Mouse (Mus musculus): ENCODE measurements at regions not wholly inside any gene's neighbourhood (a gene's known extent, or its start where the extent isn't known, plus 50 kb on each side); places are given as distances from the start of the nearest gene placed in this dataset.

DNA sequence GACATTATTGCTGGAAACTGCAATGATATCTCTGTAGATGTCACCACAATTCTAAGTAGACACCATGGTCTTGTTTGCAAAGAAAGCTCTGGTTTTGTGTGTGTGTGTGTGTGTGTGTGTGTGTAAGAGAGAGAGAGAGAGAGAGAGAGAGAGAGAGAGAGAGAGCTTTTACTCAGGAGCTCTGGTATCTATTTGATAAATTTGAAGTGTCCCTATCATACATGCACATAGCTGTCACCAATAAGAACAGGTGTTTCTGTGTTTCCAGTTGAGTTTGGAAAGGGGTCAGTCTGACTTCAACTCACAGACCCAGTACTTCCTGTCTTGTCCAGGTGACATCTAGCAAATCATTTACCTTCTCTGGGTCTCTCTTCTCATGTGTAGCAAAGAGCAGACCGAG, 169.7 kb upstream of the Serpine2 start:
- no peaks in the 10 kb centered on the region for H3K9me3 ChIP-seq (replicated peaks)
- H3K36me3 ChIP-seq: no peaks in the 10 kb centered on the region
- H3K4me1 ChIP-seq (replicated peaks): peaks cover 62% of the 10 kb centered on the region
- peak overlapping the region; percentile 46 for H3K4me3 ChIP-seq (replicated peaks)
- DNase-seq: no peak
- no peaks in the 10 kb centered on the region for H3K27me3 ChIP-seq
- peak overlapping the region; percentile 96 for H3K27ac ChIP-seq
- H3K9ac ChIP-seq: peak overlapping the region; percentile 76
- H3K4me2 ChIP-seq: peak overlapping the region; percentile 72
- peak; percentile 77 for ATAC-seq (ENCODE audit: low read depth)
- WGBS (ENCODE audit: insufficient replicate concordance): 83% methylated on average over 1 of the region's 1 CpGs

DNA sequence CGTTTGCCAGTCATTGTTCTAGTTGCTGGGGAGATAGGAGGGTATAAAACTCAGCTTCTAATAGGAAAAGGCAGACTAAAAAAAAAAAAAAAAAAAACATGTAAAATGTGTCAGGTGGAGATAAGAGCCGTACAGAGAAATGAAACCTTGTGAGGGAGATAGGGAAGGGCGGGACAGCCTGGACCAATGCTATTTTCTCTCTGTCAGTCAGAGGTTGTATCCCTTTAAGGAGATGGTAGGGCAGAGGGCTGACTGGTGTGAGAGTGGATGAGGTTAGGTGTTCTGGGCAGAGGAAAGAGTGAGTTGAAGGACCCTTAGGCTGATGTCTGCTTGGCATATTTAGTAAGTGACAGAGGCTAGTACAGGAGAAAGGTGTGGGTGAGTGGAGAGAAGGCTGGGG, 169.2 kb upstream of the Serpine2 start:
- DNase-seq: peak; percentile 73
- Histone ChIP-seq H3K4me1 (replicated peaks) (peaks cover 62% of the 10 kb centered on the region), H3K9me3 (replicated peaks) (no peaks in the 10 kb centered on the region), H3K27ac (peak overlapping the region; percentile 96), H3K27me3 (no peaks in the 10 kb centered on the region), H3K4me2 (peak overlapping the region; percentile 72), H3K9ac (peak overlapping the region; percentile 76), H3K4me3 (replicated peaks) (peak overlapping the region; percentile 46), H3K36me3 (no peaks in the 10 kb centered on the region)
- peak; percentile 99 for ATAC-seq (ENCODE audit: low read depth)
- WGBS (ENCODE audit: insufficient replicate concordance): 18% methylated on average over 3 of the region's 3 CpGs

DNA sequence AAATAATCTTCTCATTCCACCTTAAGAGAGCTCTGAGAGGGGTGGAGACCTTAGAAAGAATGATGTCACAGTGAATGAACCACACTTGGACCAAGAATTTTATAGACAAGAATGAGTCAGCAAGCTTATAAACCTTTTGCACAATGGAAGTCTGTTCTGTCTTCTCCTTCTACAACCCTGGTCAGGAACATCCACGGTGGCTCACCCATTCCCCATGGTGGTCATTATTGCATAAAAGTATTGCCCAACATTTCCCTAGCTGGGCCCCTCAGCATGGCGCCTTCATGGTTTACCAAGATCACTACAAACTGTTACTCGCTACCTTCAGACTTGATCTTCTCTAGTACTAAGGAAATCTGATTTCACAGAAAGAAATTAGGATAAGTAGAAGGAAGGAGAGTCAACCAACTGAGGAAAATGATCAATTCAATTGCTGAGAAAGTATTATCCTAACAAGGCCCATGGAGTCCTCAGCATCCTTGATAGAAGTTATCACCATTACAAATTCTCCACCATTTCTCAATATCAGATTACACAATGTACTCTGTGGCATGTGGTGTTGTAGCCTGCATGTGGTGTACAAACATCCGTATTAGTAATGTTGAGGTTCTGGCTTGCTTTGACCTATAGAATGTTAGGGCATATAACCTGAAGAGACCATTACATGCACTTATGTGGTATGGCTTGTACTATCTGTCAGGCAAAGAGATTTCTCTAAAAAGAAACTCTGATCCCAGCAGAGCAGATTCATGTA, 165.1 kb upstream of the Serpine2 start:
- 73% methylated on average over 4 of the region's 4 CpGs for whole genome bisulfite sequencing (ENCODE audit: insufficient replicate concordance)
- ATAC-seq (ENCODE audit: low read depth) (no peak), DNase-seq (no peak)
- H3K9ac ChIP-seq: no peak overlapping the region
- H3K4me1 ChIP-seq (replicated peaks): peaks cover 41% of the 10 kb centered on the region
- H3K4me2 ChIP-seq: no peak overlapping the region
- no peak overlapping the region for H3K27ac ChIP-seq
- H3K4me3 ChIP-seq (replicated peaks): no peak overlapping the region
- no peaks in the 10 kb centered on the region for H3K36me3 ChIP-seq
- H3K9me3 ChIP-seq (replicated peaks): no peaks in the 10 kb centered on the region
- no peaks in the 10 kb centered on the region for H3K27me3 ChIP-seq

DNA sequence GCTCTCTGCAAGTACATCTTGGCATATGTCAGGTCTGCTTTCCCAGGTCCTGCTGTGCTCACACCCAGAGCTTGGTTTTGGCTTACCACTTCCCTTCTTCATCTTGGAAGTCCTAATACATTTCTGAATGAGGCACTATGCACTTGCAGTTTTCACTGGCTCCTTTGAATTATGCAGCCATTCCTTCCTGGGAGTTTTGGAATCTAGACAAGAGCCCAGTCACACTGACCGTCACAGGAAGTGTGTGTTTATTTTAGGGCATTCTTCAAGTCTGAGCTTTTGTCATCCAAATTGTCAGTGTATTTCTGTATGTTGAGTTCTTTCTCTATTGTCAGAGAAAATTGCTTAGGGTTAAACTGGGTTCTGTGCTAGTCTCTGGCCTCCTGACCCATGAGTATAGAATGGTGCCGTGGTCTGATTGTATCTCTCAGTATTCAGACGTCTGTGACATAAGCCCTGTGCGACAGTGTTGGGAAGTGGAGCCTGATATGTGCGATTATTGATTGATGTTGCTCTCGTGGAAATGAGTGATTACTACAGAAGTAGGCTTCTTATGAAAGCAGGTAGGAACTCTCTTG, 162.6 kb upstream of the Serpine2 start:
- DNase-seq (no peak), ATAC-seq (ENCODE audit: low read depth) (no peak)
- Histone ChIP-seq H3K27ac (no peak overlapping the region), H3K4me2 (no peak overlapping the region), H3K27me3 (no peaks in the 10 kb centered on the region), H3K9ac (no peak overlapping the region), H3K4me3 (replicated peaks) (no peak overlapping the region), H3K4me1 (replicated peaks) (peaks cover 23% of the 10 kb centered on the region), H3K36me3 (no peaks in the 10 kb centered on the region), H3K9me3 (replicated peaks) (no peaks in the 10 kb centered on the region)
- 47% methylated on average over 6 of the region's 6 CpGs for WGBS (ENCODE audit: insufficient replicate concordance)

DNA sequence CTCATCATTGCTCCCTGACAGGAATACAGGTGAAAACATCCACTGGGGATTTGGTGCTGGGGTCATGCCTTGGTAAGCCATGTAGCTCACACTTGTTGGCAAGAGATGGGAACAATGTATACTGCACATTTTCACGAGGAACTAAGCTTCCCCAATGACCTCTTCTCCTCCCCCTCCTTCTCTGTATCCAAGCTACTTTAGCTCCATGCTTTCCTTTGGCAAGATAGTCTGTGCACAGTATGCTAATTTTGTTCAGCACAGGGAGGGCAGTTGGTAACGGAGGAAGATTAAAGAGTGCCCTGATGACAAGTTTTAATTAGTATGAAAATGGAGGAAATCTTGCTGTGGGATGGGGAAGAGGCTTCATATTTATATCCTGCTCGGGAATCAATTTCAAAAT, 160.9 kb upstream of the Serpine2 start:
- H3K9me3 ChIP-seq (replicated peaks): no peaks in the 10 kb centered on the region
- no peaks in the 10 kb centered on the region for H3K27me3 ChIP-seq
- no peak for DNase-seq
- ATAC-seq (ENCODE audit: low read depth): no peak
- no peak overlapping the region for H3K4me3 ChIP-seq (replicated peaks)
- H3K27ac ChIP-seq: no peak overlapping the region
- 53% methylated on average over 3 of the region's 3 CpGs for WGBS (ENCODE audit: insufficient replicate concordance)
- no peak overlapping the region for H3K9ac ChIP-seq
- H3K36me3 ChIP-seq: no peaks in the 10 kb centered on the region
- no peak overlapping the region for H3K4me2 ChIP-seq
- peaks cover 17% of the 10 kb centered on the region for H3K4me1 ChIP-seq (replicated peaks)

DNA sequence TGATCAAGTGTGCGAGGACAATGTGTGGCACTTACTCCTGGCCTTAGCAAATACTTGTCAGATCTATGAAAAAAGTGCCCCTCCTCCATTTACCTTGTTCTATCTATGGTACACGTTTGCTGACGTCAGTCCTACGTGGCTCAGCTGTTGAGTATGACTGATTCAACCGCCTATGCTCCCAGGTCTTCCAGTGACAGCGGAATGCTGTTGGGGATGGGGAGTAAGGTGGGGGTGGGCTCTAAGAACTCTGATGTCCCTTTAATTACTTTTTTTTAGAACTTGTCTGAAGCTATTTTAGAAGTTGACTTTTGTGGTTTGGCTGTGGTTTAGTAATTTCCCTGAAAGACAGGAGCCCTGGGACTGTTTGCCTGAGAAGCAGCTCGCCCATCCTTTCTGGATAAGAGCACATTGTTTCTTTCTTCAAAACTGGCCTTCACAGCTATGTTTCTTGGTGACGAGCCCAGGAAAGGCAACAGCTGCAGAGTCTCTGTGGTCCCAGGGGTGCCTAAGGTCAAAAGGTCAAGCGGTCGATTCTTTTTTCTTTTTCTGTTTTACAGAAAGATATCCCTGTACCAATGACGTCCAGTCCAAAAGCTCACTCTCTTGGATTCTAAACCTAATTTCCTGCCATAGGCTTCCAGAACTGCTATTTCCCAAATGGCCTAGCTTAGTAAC, 157.5 kb upstream of the Serpine2 start:
- Histone ChIP-seq H3K27ac (no peak overlapping the region), H3K4me2 (no peak overlapping the region), H3K4me3 (replicated peaks) (no peak overlapping the region), H3K9me3 (replicated peaks) (no peaks in the 10 kb centered on the region), H3K4me1 (replicated peaks) (0 out of 2 replicates have a peak, but pooled peaks cover 3% of the 10 kb centered on the region), H3K9ac (no peak overlapping the region), H3K36me3 (no peaks in the 10 kb centered on the region), H3K27me3 (no peaks in the 10 kb centered on the region)
- ATAC-seq (ENCODE audit: low read depth): no peak
- 36% methylated on average over 11 of the region's 11 CpGs for WGBS (ENCODE audit: insufficient replicate concordance)
- no peak for DNase-seq

DNA sequence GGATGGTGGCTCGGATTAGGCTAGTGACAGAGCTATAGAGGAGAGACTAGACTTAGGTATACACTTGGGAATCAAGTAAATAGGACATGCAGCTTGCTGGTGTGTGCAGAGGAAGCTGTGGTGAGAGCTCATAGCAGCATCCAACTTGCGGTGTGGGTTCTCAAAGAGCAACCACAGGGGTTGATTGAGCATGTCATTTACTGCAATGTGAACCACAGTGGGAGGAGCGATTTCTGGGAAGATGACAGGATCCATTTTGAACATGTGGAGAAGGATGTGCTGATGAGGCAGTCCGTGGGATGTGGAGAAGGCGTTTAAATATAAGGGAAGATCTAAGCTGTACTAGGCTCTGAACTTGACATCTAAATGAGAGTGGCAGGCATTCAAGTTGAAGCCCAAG, 154.5 kb upstream of the Serpine2 start:
- Histone ChIP-seq H3K4me2 (no peak overlapping the region), H3K27me3 (no peaks in the 10 kb centered on the region), H3K4me3 (replicated peaks) (no peak overlapping the region), H3K4me1 (replicated peaks) (0 out of 2 replicates have a peak, but pooled peaks cover 3% of the 10 kb centered on the region), H3K9me3 (replicated peaks) (no peaks in the 10 kb centered on the region), H3K9ac (no peak overlapping the region), H3K27ac (no peak overlapping the region), H3K36me3 (no peaks in the 10 kb centered on the region)
- WGBS (ENCODE audit: insufficient replicate concordance): 33% methylated on average over 5 of the region's 5 CpGs
- ATAC-seq (ENCODE audit: low read depth) (no peak), DNase-seq (no peak)

DNA sequence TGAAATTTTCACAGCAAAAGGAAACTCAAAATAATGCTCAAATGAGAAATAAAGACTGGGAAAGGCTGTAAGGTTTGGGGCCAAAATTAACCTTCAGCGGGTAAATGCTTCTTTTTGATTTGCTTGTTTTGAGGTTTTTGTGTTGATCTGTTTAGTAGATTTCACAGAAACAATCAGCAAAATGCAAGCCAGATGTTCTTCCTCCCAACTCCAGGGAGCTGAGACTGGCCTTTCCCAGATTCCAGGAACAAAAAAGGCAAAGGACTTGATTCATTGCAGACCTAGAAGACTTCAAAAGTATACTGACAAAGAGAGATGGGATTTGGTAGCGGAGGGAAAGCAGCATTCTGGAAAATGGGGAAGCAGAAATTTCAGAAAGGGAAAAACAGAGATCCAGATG, 153.6 kb upstream of the Serpine2 start:
- Histone ChIP-seq H3K9ac (no peak overlapping the region), H3K4me2 (no peak overlapping the region), H3K4me1 (replicated peaks) (0 out of 2 replicates have a peak, but pooled peaks cover 3% of the 10 kb centered on the region), H3K27me3 (no peaks in the 10 kb centered on the region), H3K27ac (no peak overlapping the region), H3K9me3 (replicated peaks) (no peaks in the 10 kb centered on the region), H3K4me3 (replicated peaks) (no peak overlapping the region), H3K36me3 (no peaks in the 10 kb centered on the region)
- 77% methylated on average over 2 of the region's 2 CpGs for WGBS (ENCODE audit: insufficient replicate concordance)
- no peak for ATAC-seq (ENCODE audit: low read depth)
- no peak for DNase-seq

DNA sequence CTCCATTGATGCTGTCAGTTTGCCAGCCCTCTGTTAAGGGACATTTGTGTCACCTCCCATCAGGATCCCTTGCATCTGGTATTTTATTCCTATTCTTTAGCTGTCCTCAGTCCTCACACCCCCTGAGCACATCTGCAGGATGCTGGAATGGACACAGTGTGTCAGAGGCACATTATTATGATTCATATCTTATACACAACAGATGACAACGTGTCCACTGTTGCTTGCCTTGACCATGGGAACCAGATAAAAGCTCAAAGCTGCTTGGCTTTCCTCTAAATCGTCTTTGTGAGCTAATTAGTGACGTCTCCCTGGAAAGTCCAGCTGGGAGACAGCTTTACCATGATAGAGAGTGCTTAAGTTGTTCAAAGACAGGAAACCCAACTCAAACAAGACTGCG, 149.7 kb upstream of the Serpine2 start:
- H3K27me3 ChIP-seq: no peaks in the 10 kb centered on the region
- ATAC-seq (ENCODE audit: low read depth) (no peak), DNase-seq (no peak)
- WGBS (ENCODE audit: insufficient replicate concordance): 43% methylated on average over 4 of the region's 4 CpGs
- no peaks in the 10 kb centered on the region for H3K4me1 ChIP-seq (replicated peaks)
- no peaks in the 10 kb centered on the region for H3K9me3 ChIP-seq (replicated peaks)
- no peak overlapping the region for H3K9ac ChIP-seq
- no peaks in the 10 kb centered on the region for H3K36me3 ChIP-seq
- no peak overlapping the region for H3K27ac ChIP-seq
- no peak overlapping the region for H3K4me3 ChIP-seq (replicated peaks)
- H3K4me2 ChIP-seq: no peak overlapping the region

DNA sequence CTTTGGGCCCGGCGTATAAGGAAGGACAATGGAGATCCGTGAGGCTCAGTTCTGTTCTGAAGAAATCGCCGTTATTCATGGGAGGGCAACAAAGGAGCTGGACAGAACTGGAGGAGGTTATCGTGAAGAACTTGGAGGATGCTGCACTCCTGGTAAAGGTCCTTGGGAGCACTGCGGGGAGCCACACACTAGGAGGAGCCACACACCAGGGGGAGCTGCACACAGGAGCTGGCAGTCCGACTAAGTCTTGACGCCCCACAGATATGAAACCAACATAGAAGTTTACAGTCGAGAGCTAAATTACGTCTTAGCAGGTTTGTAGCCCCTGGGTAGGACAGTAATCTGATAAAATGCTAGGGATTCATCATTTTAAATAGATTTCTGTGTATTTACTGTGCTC, 138.1 kb upstream of the Serpine2 start:
- Histone ChIP-seq H3K4me3 (replicated peaks) (no peak overlapping the region), H3K27me3 (no peaks in the 10 kb centered on the region), H3K36me3 (no peaks in the 10 kb centered on the region), H3K27ac (no peak overlapping the region), H3K4me2 (no peak overlapping the region), H3K9ac (no peak overlapping the region), H3K9me3 (replicated peaks) (no peaks in the 10 kb centered on the region), H3K4me1 (replicated peaks) (no peaks in the 10 kb centered on the region)
- ATAC-seq (ENCODE audit: low read depth) (no peak), DNase-seq (peak; percentile 17)
- 58% methylated on average over 11 of the region's 11 CpGs for WGBS (ENCODE audit: insufficient replicate concordance)

DNA sequence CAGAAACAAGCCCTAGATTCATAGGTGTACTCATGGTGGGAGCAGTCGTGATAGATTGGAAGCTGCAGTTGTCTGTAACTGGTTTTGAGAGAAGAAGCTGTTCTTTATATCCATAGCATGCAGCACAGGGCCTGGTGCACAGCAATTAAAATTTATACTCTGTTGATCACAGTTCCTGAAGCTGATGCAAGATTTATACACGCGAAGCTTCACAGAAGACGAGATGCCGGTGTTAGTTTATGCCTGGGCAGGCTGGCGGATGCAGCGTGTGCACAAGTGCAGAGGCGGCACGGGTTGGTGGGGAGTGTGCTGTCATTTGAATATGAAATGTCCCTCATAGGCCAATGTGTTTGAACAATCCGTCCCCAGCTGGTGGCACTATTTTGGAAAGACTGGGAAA, 136.9 kb upstream of the Serpine2 start:
- no peak for DNase-seq
- 83% methylated on average over 10 of the region's 10 CpGs for WGBS (ENCODE audit: insufficient replicate concordance)
- no peak overlapping the region for H3K27ac ChIP-seq
- H3K4me2 ChIP-seq: no peak overlapping the region
- H3K36me3 ChIP-seq: no peaks in the 10 kb centered on the region
- H3K4me3 ChIP-seq (replicated peaks): no peak overlapping the region
- ATAC-seq (ENCODE audit: low read depth): no peak
- no peak overlapping the region for H3K9ac ChIP-seq
- H3K27me3 ChIP-seq: no peaks in the 10 kb centered on the region
- no peaks in the 10 kb centered on the region for H3K9me3 ChIP-seq (replicated peaks)
- H3K4me1 ChIP-seq (replicated peaks): no peaks in the 10 kb centered on the region

Measured in liver, embryonic 13.5 days (tissue).